In genomic region chr4:120107787-120108186, GRCm38 (mm10) we compare ENCODE assay signal across 25 mouse cellular contexts. TPM values are rescaled to one million over a fixed set of nuclear protein-coding genes. Genes with fewer than 3 reads are reported as not detected.
DNase-seq lines count a peak whose midpoint lies in the region; ATAC-seq lines count a peak whose summit lies in the region.
"Had no signal": no experiment of that assay in that cellular context is flagged by ENCODE, and none has a peak within 500 bp of the region (broad histone marks: within the 10 kb centered on the region; RNA-seq: fewer than 3 reads in every experiment).

No protein-coding gene starts in this region.

- peak; percentile 1 for DNase-seq in cerebellum, adult 11-12 months
- DNase-seq in forebrain, embryonic 11.5 days (ENCODE audit: low spot score), result peak; percentile 38
- peak; percentile 14 for DNase-seq in urinary bladder, adult 2 months (ENCODE audit: low spot score)
- DNase-seq in urinary bladder, postnatal 4 days (ENCODE audit: low spot score in 2 of 2), result no peak
- DNase-seq: adrenal gland, adult 8-10 months; adrenal gland, postnatal 14 days; adrenal gland, postnatal 36 days; B cell, adult 2 months; cerebellum, adult 11 months; cerebellum, adult 2 months; cerebellum, postnatal 10 days; forebrain, postnatal 0 days had no signal

- H3K4me1 ChIP-seq in forebrain, embryonic 11.5 days (replicated peaks; ENCODE audit: control insufficient read depth, insufficient read depth, low read length), result no peaks in the 10 kb centered on the region
- no peaks in the 10 kb centered on the region for H3K4me1 ChIP-seq in forebrain, embryonic 13.5 days
- H3K4me1 ChIP-seq: embryonic facial prominence, embryonic 10.5 days; embryonic facial prominence, embryonic 12.5 days; forebrain, embryonic 12.5 days; forebrain, embryonic 15.5 days had no signal

- no peaks in the 10 kb centered on the region for H3K9me3 ChIP-seq in forebrain, embryonic 11.5 days (ENCODE audit: control insufficient read depth, low read length)
- no peaks in the 10 kb centered on the region for H3K9me3 ChIP-seq in forebrain, embryonic 13.5 days (replicated peaks)
- H3K9me3 ChIP-seq: embryonic facial prominence, embryonic 10.5 days; embryonic facial prominence, embryonic 12.5 days; forebrain, embryonic 12.5 days; forebrain, embryonic 15.5 days had no signal

- WGBS in forebrain, embryonic 11.5 days, result 76% methylated on average over 8 of the region's 8 CpGs
- WGBS in forebrain, embryonic 13.5 days, result 83% methylated on average over 8 of the region's 8 CpGs

- no peaks in the 10 kb centered on the region for H3K27me3 ChIP-seq in forebrain, embryonic 11.5 days (ENCODE audit: control insufficient read depth, insufficient read depth, low read length)
- H3K27me3 ChIP-seq in forebrain, embryonic 13.5 days, result no peaks in the 10 kb centered on the region
- H3K27me3 ChIP-seq: CH12.LX; embryonic facial prominence, embryonic 12.5 days; forebrain, embryonic 12.5 days; forebrain, embryonic 15.5 days; Patski had no signal

- no peak overlapping the region for H3K4me3 ChIP-seq in forebrain, embryonic 11.5 days (ENCODE audit: low read depth, low read length)
- no peak overlapping the region for H3K4me3 ChIP-seq in forebrain, embryonic 13.5 days
- H3K4me3 ChIP-seq: embryonic facial prominence, embryonic 10.5 days; embryonic facial prominence, embryonic 12.5 days; forebrain, embryonic 12.5 days; forebrain, embryonic 15.5 days had no signal

- no peak overlapping the region for H3K4me2 ChIP-seq in forebrain, embryonic 11.5 days (ENCODE audit: low read depth, low read length, severe bottlenecking)
- H3K4me2 ChIP-seq in forebrain, embryonic 13.5 days, result no peak overlapping the region
- H3K4me2 ChIP-seq: embryonic facial prominence, embryonic 12.5 days; forebrain, embryonic 12.5 days; forebrain, embryonic 15.5 days had no signal

- no peak overlapping the region for H3K27ac ChIP-seq in forebrain, embryonic 11.5 days (ENCODE audit: low read depth, low read length)
- H3K27ac ChIP-seq in forebrain, embryonic 13.5 days, result no peak overlapping the region
- H3K27ac ChIP-seq: embryonic facial prominence, embryonic 10.5 days; embryonic facial prominence, embryonic 12.5 days; forebrain, embryonic 12.5 days; forebrain, embryonic 15.5 days had no signal

- ATAC-seq in cerebellum, adult (ENCODE audit: insufficient number of reproducible peaks, low FRiP score, low TSS enrichment), result no peak
- ATAC-seq in forebrain, embryonic 11.5 days (replicated peaks; ENCODE audit: low FRiP score), result no peak
- ATAC-seq in forebrain, embryonic 13.5 days, result no peak
- ATAC-seq: activated CD4-positive, CD25-positive, alpha-beta regulatory T cell, adult 4 months; CD4-positive, CD25-positive, alpha-beta regulatory T cell, adult 4 months; forebrain, embryonic 15.5 days; forebrain, postnatal 0 days; Patski had no signal

- H3K9ac ChIP-seq in forebrain, embryonic 11.5 days (ENCODE audit: low read length), result no peak overlapping the region
- no peak overlapping the region for H3K9ac ChIP-seq in forebrain, embryonic 13.5 days
- H3K9ac ChIP-seq: embryonic facial prominence, embryonic 12.5 days; forebrain, embryonic 12.5 days; forebrain, embryonic 15.5 days; forebrain, postnatal 0 days had no signal

- H3K36me3 ChIP-seq in forebrain, embryonic 11.5 days (ENCODE audit: control insufficient read depth, insufficient read depth, low read length), result no peaks in the 10 kb centered on the region
- no peaks in the 10 kb centered on the region for H3K36me3 ChIP-seq in forebrain, embryonic 13.5 days (ENCODE audit: poor library complexity, severe bottlenecking)
- H3K36me3 ChIP-seq: embryonic facial prominence, embryonic 10.5 days; embryonic facial prominence, embryonic 12.5 days; forebrain, embryonic 12.5 days; forebrain, embryonic 15.5 days; G1E had no signal

RNA-seq across cellular contexts. Expression of gene AL607142.1, which starts 43.0 kb away (rescaled TPM):
- not detected in 2 replicates for polyA plus RNA-seq in forebrain, embryonic 11.5 days (2014; fragmentation: Nextera tagmentation; extraction: Ambion mirVana)
- polyA plus RNA-seq in forebrain, embryonic 13.5 days (2015; fragmentation: Nextera tagmentation; extraction: Ambion mirVana), result not detected in 2 replicates
- polyA plus RNA-seq in urinary bladder, adult 2 months (2012; rRNA removed), result not detected in 2 replicates
- polyA plus RNA-seq: activated CD4-positive, CD25-positive, alpha-beta regulatory T cell, adult 4 months; CD4-positive, CD25-positive, alpha-beta regulatory T cell, adult 4 months; cerebellum, adult 2 months; cortical plate, adult 2 months; embryonic facial prominence, embryonic 10.5 days; embryonic facial prominence, embryonic 12.5 days; embryonic facial prominence, embryonic 14.5 days; forebrain, embryonic 12.5 days; forebrain, embryonic 15.5 days; forebrain, postnatal 0 days; G1E; Patski had no signal

RNA-seq across cellular contexts. Expression of gene Edn2, which starts 53.2 kb away (rescaled TPM):
- not detected in 2 replicates for polyA plus RNA-seq in forebrain, embryonic 11.5 days (2014; fragmentation: Nextera tagmentation; extraction: Ambion mirVana)
- 0.18 and 0.31 TPM in 2 replicates for polyA plus RNA-seq in forebrain, embryonic 13.5 days (2015; fragmentation: Nextera tagmentation; extraction: Ambion mirVana)
- 0.10 and 0.24 TPM in 2 replicates for polyA plus RNA-seq in urinary bladder, adult 2 months (2012; rRNA removed)
- polyA plus RNA-seq: activated CD4-positive, CD25-positive, alpha-beta regulatory T cell, adult 4 months; CD4-positive, CD25-positive, alpha-beta regulatory T cell, adult 4 months; embryonic facial prominence, embryonic 10.5 days; forebrain, embryonic 12.5 days; G1E; Patski had no signal

Comparison
In these comparisons a context has a peak if more than half of its experiments do, and no peak if none do; other contexts are left out.
1. DNase-seq: peak in cerebellum, adult 11-12 months (single experiment), forebrain, embryonic 11.5 days (single experiment) and urinary bladder, adult 2 months (single experiment); none in urinary bladder, postnatal 4 days (0 of 2).